Mouse (Mus musculus): ENCODE measurements around the gene Tescl. TPM values are rescaled to one million over a fixed set of nuclear protein-coding genes. Genes with fewer than 3 reads are reported as not detected.

Tescl gene
- polyA plus RNA-seq, 1 experiment: 277 TPM

DNA sequence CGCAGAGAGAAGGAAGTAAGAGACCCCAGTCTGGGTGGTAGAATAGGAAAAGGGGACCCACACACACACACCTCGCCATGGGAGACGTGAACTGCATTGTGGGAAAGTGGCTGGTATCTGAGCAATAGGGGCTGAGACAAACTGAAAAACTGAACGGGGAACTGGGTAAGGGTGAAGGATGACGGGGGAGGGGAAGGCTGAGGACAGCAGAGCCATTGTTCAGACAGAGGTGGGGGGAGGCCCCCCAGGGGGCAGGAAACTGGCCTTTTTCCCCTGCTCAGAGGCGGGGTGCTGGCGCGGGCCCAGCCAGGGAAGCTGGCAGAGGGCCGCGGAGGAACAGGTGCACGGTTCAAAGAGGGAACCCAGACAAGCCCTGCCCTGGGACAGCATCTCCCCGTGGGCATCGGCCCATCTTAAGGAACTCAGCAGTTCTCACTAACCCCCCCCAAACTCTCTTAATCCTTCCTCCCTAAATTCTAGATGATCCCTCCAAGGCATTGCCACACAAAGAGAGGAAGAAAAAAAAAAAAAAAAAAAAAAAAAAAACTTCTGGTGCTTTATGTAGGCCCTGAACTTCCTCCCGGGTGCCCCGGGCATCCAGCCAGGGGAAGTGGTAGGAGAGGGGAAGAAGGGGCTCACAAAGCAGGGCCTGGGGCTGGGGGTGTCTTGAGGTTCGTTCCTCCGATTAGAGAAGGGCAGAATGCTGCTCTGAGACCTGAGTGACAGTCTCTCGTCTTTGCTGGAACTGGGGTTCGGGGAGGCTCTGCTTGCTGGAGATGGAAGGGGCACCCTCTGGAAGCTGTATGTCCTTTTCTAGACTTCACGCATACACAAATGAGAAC is 40.0 kb upstream of the Tescl start:
- Histone ChIP-seq H3K27me3 (ENCODE audit: control insufficient read depth, insufficient read depth, low read length) (no peaks in the 10 kb centered on the region), H3K4me1 (ENCODE audit: control insufficient read depth, insufficient read depth, low read length) (peaks cover 12% of the 10 kb centered on the region), H3K27ac (ENCODE audit: control insufficient read depth, insufficient read depth, low read depth, low read length) (no peak overlapping the region), H3K4me3 (ENCODE audit: control insufficient read depth, low read depth, low read length) (no peak overlapping the region), H3K36me3 (ENCODE audit: control insufficient read depth, insufficient read depth, low read length) (no peaks in the 10 kb centered on the region)
- TF ChIP-seq CTCF (IDR thresholded peaks at IDR 0.05; ENCODE audit: control insufficient read depth, insufficient read depth, insufficient replicate concordance, low read depth, low read length): no peak
- TF ChIP-seq POLR2A (IDR thresholded peaks at IDR 0.05; ENCODE audit: control insufficient read depth, low read depth, low read length): no peak

DNA sequence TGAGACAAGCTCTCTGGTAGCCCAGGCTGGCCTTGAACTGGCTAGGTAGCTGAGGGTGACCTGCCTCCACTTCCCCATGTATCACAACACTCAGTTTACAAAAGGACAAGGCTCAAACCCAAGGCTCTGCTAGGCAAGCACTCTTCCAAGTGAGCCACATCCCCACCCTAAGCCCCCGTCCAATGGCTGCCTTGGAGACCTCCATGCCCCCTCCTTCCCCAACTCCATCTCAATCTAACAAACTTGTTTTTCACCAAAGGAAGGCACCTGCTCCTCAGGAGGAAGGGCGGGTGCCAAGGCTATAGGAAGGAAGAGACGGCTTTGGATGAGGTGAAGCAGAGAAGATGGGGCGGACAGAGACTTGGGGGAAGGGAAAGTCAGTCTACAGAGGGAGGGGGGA is 39.0 kb upstream of the Tescl start:
- no peak for TF ChIP-seq CTCF (IDR thresholded peaks at IDR 0.05; ENCODE audit: control insufficient read depth, insufficient read depth, insufficient replicate concordance, low read depth, low read length)
- no peak for TF ChIP-seq POLR2A (IDR thresholded peaks at IDR 0.05; ENCODE audit: control insufficient read depth, low read depth, low read length)
- H3K27ac ChIP-seq (ENCODE audit: control insufficient read depth, insufficient read depth, low read depth, low read length): no peak overlapping the region
- no peak overlapping the region for H3K4me3 ChIP-seq (ENCODE audit: control insufficient read depth, low read depth, low read length)
- peaks cover 10% of the 10 kb centered on the region for H3K4me1 ChIP-seq (ENCODE audit: control insufficient read depth, insufficient read depth, low read length)
- no peaks in the 10 kb centered on the region for H3K27me3 ChIP-seq (ENCODE audit: control insufficient read depth, insufficient read depth, low read length)
- no peaks in the 10 kb centered on the region for H3K36me3 ChIP-seq (ENCODE audit: control insufficient read depth, insufficient read depth, low read length)

DNA sequence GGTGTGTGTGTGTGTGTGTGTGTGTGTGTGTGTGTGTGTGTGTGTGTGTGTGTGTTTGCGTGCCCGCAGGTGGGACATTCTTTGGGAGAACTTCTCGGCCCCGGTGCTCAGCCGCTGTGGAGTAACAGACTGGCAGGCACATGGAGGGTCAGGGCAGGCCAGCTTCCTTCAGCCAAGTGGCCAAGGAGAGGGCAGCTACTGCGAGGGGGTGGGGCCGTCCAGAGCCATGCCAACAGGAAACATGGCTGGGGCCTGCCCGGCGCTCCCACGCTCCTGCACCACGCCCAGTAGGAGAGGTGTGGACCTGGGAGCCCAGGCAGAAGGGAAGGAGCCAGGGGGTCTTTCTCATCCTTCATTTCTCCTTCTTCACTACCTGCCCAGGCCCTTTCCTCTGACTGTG is 38.6 kb upstream of the Tescl start:
- no peak overlapping the region for H3K4me3 ChIP-seq (ENCODE audit: control insufficient read depth, low read depth, low read length)
- H3K27me3 ChIP-seq (ENCODE audit: control insufficient read depth, insufficient read depth, low read length): no peaks in the 10 kb centered on the region
- H3K36me3 ChIP-seq (ENCODE audit: control insufficient read depth, insufficient read depth, low read length): no peaks in the 10 kb centered on the region
- peaks cover 9% of the 10 kb centered on the region for H3K4me1 ChIP-seq (ENCODE audit: control insufficient read depth, insufficient read depth, low read length)
- no peak overlapping the region for H3K27ac ChIP-seq (ENCODE audit: control insufficient read depth, insufficient read depth, low read depth, low read length)
- no peak for TF ChIP-seq CTCF (IDR thresholded peaks at IDR 0.05; ENCODE audit: control insufficient read depth, insufficient read depth, insufficient replicate concordance, low read depth, low read length)
- TF ChIP-seq POLR2A (IDR thresholded peaks at IDR 0.05; ENCODE audit: control insufficient read depth, low read depth, low read length): no peak

DNA sequence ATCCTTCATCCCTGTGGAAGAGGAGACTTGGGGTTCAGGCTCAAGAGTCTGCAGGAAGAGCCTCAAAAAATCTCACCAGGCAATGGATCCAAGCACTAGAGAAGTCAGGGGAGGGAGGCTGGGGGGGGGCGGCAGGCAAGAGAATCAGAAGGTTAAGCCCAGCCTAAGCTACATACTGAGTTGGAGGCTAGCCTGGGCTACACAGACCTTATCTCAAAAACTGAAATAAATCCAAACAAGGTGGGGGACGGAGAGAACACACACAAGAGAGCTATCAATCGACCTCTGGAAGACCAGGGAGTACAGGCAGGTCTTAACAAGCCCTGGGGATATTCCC is 38.0 kb upstream of the Tescl start:
- Histone ChIP-seq H3K27me3 (ENCODE audit: control insufficient read depth, insufficient read depth, low read length) (no peaks in the 10 kb centered on the region), H3K27ac (ENCODE audit: control insufficient read depth, insufficient read depth, low read depth, low read length) (no peak overlapping the region), H3K4me3 (ENCODE audit: control insufficient read depth, low read depth, low read length) (no peak overlapping the region), H3K4me1 (ENCODE audit: control insufficient read depth, insufficient read depth, low read length) (peaks cover 5% of the 10 kb centered on the region), H3K36me3 (ENCODE audit: control insufficient read depth, insufficient read depth, low read length) (no peaks in the 10 kb centered on the region)
- TF ChIP-seq POLR2A (IDR thresholded peaks at IDR 0.05; ENCODE audit: control insufficient read depth, low read depth, low read length): no peak
- no peak for TF ChIP-seq CTCF (IDR thresholded peaks at IDR 0.05; ENCODE audit: control insufficient read depth, insufficient read depth, insufficient replicate concordance, low read depth, low read length)

DNA sequence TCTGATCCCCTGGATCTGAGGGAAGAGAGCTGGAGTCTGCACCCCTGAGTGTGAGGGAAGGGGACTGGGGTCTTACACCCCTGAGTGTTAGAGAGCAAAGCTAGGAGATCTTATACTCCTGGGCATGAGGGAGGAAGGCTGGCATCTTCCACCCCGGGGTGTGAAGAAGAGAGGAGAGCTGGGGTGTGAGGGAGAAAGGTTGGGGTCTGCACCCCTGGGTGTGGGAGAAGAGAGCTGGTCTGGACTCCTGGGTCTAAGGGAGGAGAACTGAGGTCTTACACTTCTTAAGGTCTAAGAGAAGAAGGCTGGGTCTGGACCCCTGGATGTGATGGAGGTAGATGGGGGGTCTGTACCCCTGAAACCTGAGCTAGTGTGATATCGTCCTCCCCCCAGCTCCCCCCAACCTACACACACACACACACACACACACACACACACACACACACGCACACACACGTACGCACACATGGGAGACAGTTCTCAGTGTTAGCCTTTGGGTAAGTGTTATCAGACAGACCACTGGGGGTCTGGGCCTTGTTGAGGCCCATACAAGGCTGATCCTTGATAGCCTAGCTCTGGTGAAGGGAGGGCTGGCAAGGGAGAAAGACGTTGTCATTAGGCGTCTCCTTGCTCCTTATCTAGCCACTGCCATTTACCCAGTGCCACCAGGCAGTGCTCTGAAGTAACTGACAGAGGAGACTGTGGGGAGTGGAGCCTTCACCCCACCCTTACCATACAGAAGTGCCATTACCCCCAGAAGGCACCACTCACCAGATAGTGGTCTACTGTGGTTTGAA is 37.5 kb upstream of the Tescl start:
- H3K27ac ChIP-seq (ENCODE audit: control insufficient read depth, insufficient read depth, low read depth, low read length): no peak overlapping the region
- no peaks in the 10 kb centered on the region for H3K27me3 ChIP-seq (ENCODE audit: control insufficient read depth, insufficient read depth, low read length)
- no peaks in the 10 kb centered on the region for H3K36me3 ChIP-seq (ENCODE audit: control insufficient read depth, insufficient read depth, low read length)
- peaks cover 5% of the 10 kb centered on the region for H3K4me1 ChIP-seq (ENCODE audit: control insufficient read depth, insufficient read depth, low read length)
- TF ChIP-seq CTCF (IDR thresholded peaks at IDR 0.05; ENCODE audit: control insufficient read depth, insufficient read depth, insufficient replicate concordance, low read depth, low read length) (no peak), POLR2A (IDR thresholded peaks at IDR 0.05; ENCODE audit: control insufficient read depth, low read depth, low read length) (no peak)
- no peak overlapping the region for H3K4me3 ChIP-seq (ENCODE audit: control insufficient read depth, low read depth, low read length)

DNA sequence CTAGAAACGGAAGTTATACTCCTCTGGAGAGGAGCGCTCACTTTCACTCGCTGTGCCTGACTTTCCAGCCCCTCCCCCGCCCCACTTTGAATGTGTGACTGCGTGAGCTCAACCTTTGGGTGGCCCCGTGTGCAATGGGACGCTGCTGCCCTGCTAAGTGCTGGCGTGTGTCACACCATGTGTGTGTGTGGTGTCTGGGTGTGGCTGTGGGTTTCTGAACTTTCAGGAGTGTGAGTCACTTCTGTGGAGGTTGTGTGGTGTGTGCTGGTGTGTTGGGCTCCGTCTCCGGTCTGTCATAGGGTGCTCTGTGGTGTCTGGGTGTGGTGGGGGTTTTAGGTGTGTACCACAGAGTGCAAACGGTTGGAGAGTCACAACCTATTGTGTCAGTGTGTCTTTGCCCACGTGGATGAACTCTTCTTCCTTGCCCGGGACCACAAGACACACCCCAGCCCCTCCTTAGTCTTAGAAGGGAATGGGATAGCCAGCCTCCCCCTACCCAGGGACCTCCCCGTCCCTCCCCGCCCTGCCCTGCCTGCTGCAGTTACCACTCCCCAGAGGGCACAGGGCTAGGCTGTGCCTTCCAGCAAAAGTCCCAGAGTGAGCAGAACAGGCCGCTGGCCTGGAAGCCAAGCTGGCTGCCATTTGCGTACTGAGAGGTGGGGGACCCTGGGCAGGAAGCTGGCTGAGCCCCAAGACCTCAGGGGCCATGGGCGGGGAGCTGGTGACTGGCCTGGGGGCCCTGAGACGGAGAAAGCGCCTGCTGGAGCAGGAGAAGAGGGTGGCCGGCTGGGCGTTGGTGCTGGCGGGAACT is 36.2 kb upstream of the Tescl start, which contains the start of gene Kcnn4:
Gene Kcnn4 (plus strand): TSS at position 533 of the 811 bp plus-strand sequence.
- H3K27me3 ChIP-seq (ENCODE audit: control insufficient read depth, insufficient read depth, low read length): no peaks in the 10 kb centered on the region
- H3K4me1 ChIP-seq (ENCODE audit: control insufficient read depth, insufficient read depth, low read length): peaks cover 7% of the 10 kb centered on the region
- no peaks in the 10 kb centered on the region for H3K36me3 ChIP-seq (ENCODE audit: control insufficient read depth, insufficient read depth, low read length)
- H3K27ac ChIP-seq (ENCODE audit: control insufficient read depth, insufficient read depth, low read depth, low read length): no peak within 1 kb of the TSS
- no peak for TF ChIP-seq CTCF (IDR thresholded peaks at IDR 0.05; ENCODE audit: control insufficient read depth, insufficient read depth, insufficient replicate concordance, low read depth, low read length)
- no peak within 1 kb of the TSS for H3K4me3 ChIP-seq (ENCODE audit: control insufficient read depth, low read depth, low read length)

DNA sequence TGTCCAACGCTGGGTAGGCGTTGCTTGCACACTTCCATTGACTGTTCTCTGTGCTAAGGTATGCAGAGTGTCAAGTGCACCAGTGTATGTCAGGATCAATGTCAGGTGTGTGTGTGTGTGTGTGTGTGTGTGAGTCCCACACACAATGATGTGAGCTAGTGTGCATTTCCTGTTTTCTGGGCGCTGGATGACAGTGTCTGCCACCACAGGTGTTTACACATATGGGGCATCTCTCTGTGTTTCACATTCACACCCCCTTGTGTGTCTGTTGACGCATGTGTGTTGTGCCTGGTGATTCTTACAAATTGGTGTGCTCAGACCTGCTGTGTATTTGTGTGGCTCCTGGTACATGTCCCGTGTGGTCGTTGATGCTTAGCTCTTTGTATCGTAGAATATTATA is 35.2 kb upstream of the Tescl start:
- no peak overlapping the region for H3K27ac ChIP-seq (ENCODE audit: control insufficient read depth, insufficient read depth, low read depth, low read length)
- no peak for TF ChIP-seq CTCF (IDR thresholded peaks at IDR 0.05; ENCODE audit: control insufficient read depth, insufficient read depth, insufficient replicate concordance, low read depth, low read length)
- no peak for TF ChIP-seq POLR2A (IDR thresholded peaks at IDR 0.05; ENCODE audit: control insufficient read depth, low read depth, low read length)
- no peaks in the 10 kb centered on the region for H3K36me3 ChIP-seq (ENCODE audit: control insufficient read depth, insufficient read depth, low read length)
- no peaks in the 10 kb centered on the region for H3K27me3 ChIP-seq (ENCODE audit: control insufficient read depth, insufficient read depth, low read length)
- peaks cover 3% of the 10 kb centered on the region for H3K4me1 ChIP-seq (ENCODE audit: control insufficient read depth, insufficient read depth, low read length)
- H3K4me3 ChIP-seq (ENCODE audit: control insufficient read depth, low read depth, low read length): no peak overlapping the region

Data from testis, adult 2 months (tissue).